Mouse (Mus musculus) MEL (cell line): ENCODE data around the gene Gm49601. TPM values are rescaled to one million over a fixed set of nuclear protein-coding genes. Genes with fewer than 3 reads are reported as not detected.

ENCODE experiments used
- DNase-seq: peaks from one replicate; pipeline ENCODE4 v3.0.0; 2011; ENCODE audit warnings: low read depth, low spot score
- H3K27ac ChIP-seq: 2 replicates; pipeline ENCODE4 v1.5.1; 2012; ENCODE audit warnings: low read depth, mild to moderate bottlenecking, control low read depth, low read length, moderate library complexity; ENCODE audit not compliant: control insufficient read depth
- H3K27me3 ChIP-seq, 2 experiments: fragments of 150-350 bp in 1 of 2; sonication (generic) in 1 of 2; 2 replicates each; pipeline ENCODE4 v1.6.1; 2012; ENCODE audit warnings: low read length in 2 of 2, mild to moderate bottlenecking in 2 of 2, improper control_type of control experiment in 1 of 2, moderate library complexity in 1 of 2; ENCODE audit not compliant: insufficient read depth in 2 of 2, control insufficient read depth in 1 of 2
- H3K36me3 ChIP-seq, 2 experiments: 2 replicates each; pipeline ENCODE4 v1.6.1; 2012 to 2014; ENCODE audit warnings: low read length in 2 of 2, improper control_type of control experiment in 1 of 2, inconsistent platforms in 1 of 2, mild to moderate bottlenecking in 1 of 2; ENCODE audit not compliant: insufficient read depth in 2 of 2, control insufficient read depth in 1 of 2
- H3K4me1 ChIP-seq, 2 experiments: fragments of 150-350 bp in 1 of 2; sonication (generic) in 1 of 2; 2 replicates each; pipeline ENCODE4 v1.6.1; 2012; ENCODE audit warnings: low read length in 2 of 2, improper control_type of control experiment in 1 of 2, mild to moderate bottlenecking in 1 of 2; ENCODE audit not compliant: insufficient read depth in 2 of 2, control insufficient read depth in 1 of 2
- H3K4me3 ChIP-seq, 2 experiments: fragments of 150-350 bp in 1 of 2; sonication (generic) in 1 of 2; 2 replicates each; pipeline ENCODE4 v1.5.1; 2012; ENCODE audit warnings: low read depth in 2 of 2, low read length in 2 of 2, mild to moderate bottlenecking in 2 of 2, moderate library complexity in 2 of 2, control low read depth in 1 of 2, improper control_type of control experiment in 1 of 2; ENCODE audit not compliant: control insufficient read depth in 1 of 2, insufficient read depth in 1 of 2
- H3K79me2 ChIP-seq: 2 replicates; pipeline ENCODE4 v1.6.1; 2012; ENCODE audit warnings: mild to moderate bottlenecking, low read length, moderate library complexity; ENCODE audit not compliant: control insufficient read depth, poor library complexity, insufficient read depth
- H3K9ac ChIP-seq: 2 replicates; pipeline ENCODE4 v1.6.1; 2012; ENCODE audit warnings: low read depth, mild to moderate bottlenecking, control low read depth, low read length, moderate library complexity; ENCODE audit not compliant: control insufficient read depth, poor library complexity, severe bottlenecking
- H3K9me3 ChIP-seq: fragments of 150-350 bp; sonication (generic); replicated peaks from 2 replicates; pipeline ENCODE4 v1.6.1; 2012; ENCODE audit warnings: mild to moderate bottlenecking, low read length, improper control_type of control experiment, moderate library complexity; ENCODE audit not compliant: insufficient read depth
- CHD1 ChIP-seq: IDR thresholded peaks from 2 replicates; pipeline ENCODE4 v1.6.1; 2012; ENCODE audit warnings: low read depth, mild to moderate bottlenecking, inconsistent platforms, low read length, improper control_type of control experiment
- E2F4 ChIP-seq: IDR thresholded peaks from 2 replicates; pipeline ENCODE4 v1.6.1; 2011; ENCODE audit warnings: low read depth, low read length, improper control_type of control experiment, borderline replicate concordance
- GATA1 ChIP-seq: IDR thresholded peaks from 2 replicates; pipeline ENCODE4 v1.6.1; 2011; ENCODE audit warnings: low read depth, low read length, improper control_type of control experiment
- HCFC1 ChIP-seq: IDR thresholded peaks from 2 replicates; pipeline ENCODE4 v1.6.1; 2012; ENCODE audit warnings: low read depth, mild to moderate bottlenecking, inconsistent platforms, low read length, improper control_type of control experiment, moderate library complexity
- KAT2A ChIP-seq: conservative IDR thresholded peaks from 2 replicates; pipeline ENCODE4 v1.6.1; 2012; ENCODE audit warnings: low read depth, low read length, improper control_type of control experiment, inconsistent platforms
- MAFK ChIP-seq: IDR thresholded peaks from 2 replicates; pipeline ENCODE4 v1.6.1; 2011; ENCODE audit warnings: low read depth, mild to moderate bottlenecking, low read length, improper control_type of control experiment, borderline replicate concordance
- MEF2A ChIP-seq: IDR thresholded peaks from 2 replicates; pipeline ENCODE4 v1.6.1; 2014; ENCODE audit warnings: low read depth, mild to moderate bottlenecking, inconsistent platforms, low read length, improper control_type of control experiment; ENCODE audit not compliant: poor library complexity, insufficient replicate concordance, severe bottlenecking; ENCODE audit errors: extremely low read depth
- MYC ChIP-seq: IDR thresholded peaks from 2 replicates; pipeline ENCODE4 v1.6.1; 2011; ENCODE audit warnings: low read depth, mild to moderate bottlenecking, low read length, improper control_type of control experiment, moderate library complexity
- POLR2AphosphoS2 ChIP-seq: IDR thresholded peaks from 2 replicates; pipeline ENCODE4 v1.6.1; 2011; ENCODE audit warnings: low read length, improper control_type of control experiment
- RAD21 ChIP-seq: IDR thresholded peaks from 2 replicates; pipeline ENCODE4 v1.6.1; 2011; ENCODE audit warnings: mild to moderate bottlenecking, low read depth, low read length, improper control_type of control experiment
- RCOR1 ChIP-seq: IDR thresholded peaks from 2 replicates; pipeline ENCODE4 v1.6.1; 2012; ENCODE audit warnings: low read depth, mild to moderate bottlenecking, inconsistent platforms, low read length, improper control_type of control experiment
- SIN3A ChIP-seq: IDR thresholded peaks from 2 replicates; pipeline ENCODE4 v1.6.1; 2012; ENCODE audit warnings: low read length, improper control_type of control experiment, inconsistent platforms
- SMC3 ChIP-seq: IDR thresholded peaks from 2 replicates; pipeline ENCODE4 v1.6.1; 2011; ENCODE audit warnings: low read depth, low read length, improper control_type of control experiment
- TBP ChIP-seq: IDR thresholded peaks from 2 replicates; pipeline ENCODE4 v1.8.0; 2011; ENCODE audit warnings: low read depth, low read length, improper control_type of control experiment
- TCF12 ChIP-seq: IDR thresholded peaks from 2 replicates; pipeline ENCODE4 v1.6.1; 2014; ENCODE audit warnings: low read depth, mild to moderate bottlenecking, inconsistent platforms, low read length, improper control_type of control experiment, moderate library complexity
- USF2 ChIP-seq, 2 experiments: IDR thresholded peaks; 2 replicates each; pipeline ENCODE4 v1.6.1; 2011 to 2012; ENCODE audit warnings: improper control_type of control experiment in 2 of 2, low read length in 2 of 2, borderline replicate concordance in 1 of 2, inconsistent platforms in 1 of 2, low read depth in 1 of 2, mild to moderate bottlenecking in 1 of 2; ENCODE audit not compliant: insufficient read depth in 1 of 2
- ZC3H11A ChIP-seq: IDR thresholded peaks from 2 replicates; pipeline ENCODE4 v1.6.1; 2012; ENCODE audit warnings: low read depth, mild to moderate bottlenecking, inconsistent platforms, low read length, improper control_type of control experiment
- polyA plus RNA-seq, 2 experiments: library from polyadenylated mRNA; stranded (reverse) in 1 of 2; unstranded in 1 of 2; fragments of >175 nt in 1 of 2; fragments of >200 nt in 1 of 2; gene quantifications; 2 replicates each; pipeline versions ENCODE4 v1.2.1 to v1.2.4; 2012; ENCODE audit warnings: low replicate concordance in 2 of 2, low read depth in 1 of 2; ENCODE audit not compliant: insufficient read length in 2 of 2, insufficient read depth in 1 of 2, missing spikeins in 1 of 2
- total RNA-seq: library from RNA; depleted of rRNA; stranded (reverse); fragments of 300-350 nt; gene quantifications from 2 replicates; pipeline ENCODE4 v1.2.3, GENCODE M21; 2012

Gm49601 gene
- total and polyA plus RNA-seq, 3 experiments = 1.5 to 4.6 TPM; not detected in 1

DNA sequence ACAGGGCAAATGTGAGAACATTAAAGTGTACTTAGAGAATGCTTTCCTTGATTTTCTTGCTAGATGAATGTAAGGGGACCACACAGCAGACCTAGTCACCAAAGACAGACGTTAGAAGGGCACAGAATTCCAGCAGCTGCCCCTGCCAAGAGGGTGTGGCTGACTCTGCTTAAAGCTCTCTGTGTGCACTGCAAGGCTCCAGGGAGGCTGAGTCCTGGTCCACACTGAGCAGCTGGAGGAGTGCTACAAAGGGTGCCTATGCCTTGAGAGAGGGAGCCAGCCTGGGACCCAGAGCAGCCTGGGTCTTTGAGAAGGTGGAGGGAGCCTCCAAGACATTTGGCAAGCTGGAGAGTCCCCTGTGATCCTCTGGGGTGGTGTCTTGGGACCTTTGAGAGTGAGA, 7.1 kb upstream of the Gm49601 start:
- Histone ChIP-seq H3K27ac (no peak overlapping the region), H3K9ac (no peak overlapping the region), H3K4me3 (no peak overlapping the region), H3K36me3 (peaks cover 0 to 5% of the 10 kb centered on the region in 2 experiments; a peak in 1 of 4 replicates), H3K9me3 (no peaks in the 10 kb centered on the region), H3K27me3 (peaks cover 2 to 3% of the 10 kb centered on the region in 2 experiments), H3K79me2 (no peaks in the 10 kb centered on the region; the same call in 1 of the 2 replicates), H3K4me1 (peaks cover 4 to 11% of the 10 kb centered on the region in 2 experiments; a peak in 3 of 4 replicates)
- TF ChIP-seq POLR2AphosphoS2 = no peak
- no peak for TF ChIP-seq GATA1
- TF ChIP-seq E2F4 = no peak
- no peak for TF ChIP-seq ZC3H11A
- TF ChIP-seq KAT2A = no peak
- TF ChIP-seq TCF12 = no peak
- no peak for TF ChIP-seq TBP
- TF ChIP-seq MAFK = no peak
- TF ChIP-seq USF2 (IDR thresholded peaks at IDR 0.05; ENCODE audit: borderline replicate concordance in 1 of 2, insufficient read depth in 1 of 2, low read depth in 1 of 2, low read length in 2 of 2) = no peak
- no peak for TF ChIP-seq RAD21
- no peak for TF ChIP-seq MEF2A
- no peak for TF ChIP-seq HCFC1
- TF ChIP-seq MYC = no peak
- no peak for TF ChIP-seq CHD1
- no peak for TF ChIP-seq SIN3A
- TF ChIP-seq SMC3 = no peak
- no peak for DNase-seq

DNA sequence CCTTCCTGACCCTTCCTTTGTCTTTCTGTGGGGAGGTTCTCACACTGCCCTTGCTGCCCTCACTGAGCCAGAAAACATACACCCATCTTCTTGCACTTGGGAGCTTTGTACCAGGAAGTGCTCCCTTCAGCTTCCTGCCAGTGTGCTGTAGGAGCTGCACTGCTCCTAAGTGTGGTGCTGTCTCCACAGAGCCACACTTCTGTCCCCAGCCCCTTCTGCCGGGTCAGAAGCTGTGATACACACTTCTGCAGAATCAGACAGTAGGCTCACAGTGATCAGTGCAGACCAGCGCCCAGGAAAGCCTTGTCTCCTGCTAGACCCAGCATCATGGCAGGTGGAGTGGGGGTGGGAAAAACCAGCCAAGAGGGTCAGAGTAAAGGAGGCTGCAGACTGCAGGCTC, 6.6 kb upstream of the Gm49601 start:
- Histone ChIP-seq H3K9ac (no peak overlapping the region), H3K79me2 (no peaks in the 10 kb centered on the region; the same call in 1 of the 2 replicates), H3K36me3 (peaks cover 0 to 5% of the 10 kb centered on the region in 2 experiments; a peak in 1 of 4 replicates)
- no peak for TF ChIP-seq RCOR1
- TF ChIP-seq, all 39 proteins: peak for 0
- H3K4me1 ChIP-seq = peaks cover 4 to 11% of the 10 kb centered on the region in 2 experiments; a peak in 3 of 4 replicates
- DNase-seq = no peak
- H3K9me3 ChIP-seq = no peaks in the 10 kb centered on the region
- peaks cover 1 to 3% of the 10 kb centered on the region in 2 experiments; a peak in 2 of 4 replicates for H3K27me3 ChIP-seq
- no peak overlapping the region for H3K27ac ChIP-seq
- no peak overlapping the region for H3K4me3 ChIP-seq
